Mouse (Mus musculus): ENCODE results near the gene Tspan18.

Gene Tspan18

GRCm38 (mm10) chr2:93262291-93263285 is 71.7 kb downstream of the Tspan18 start:
- no peak for DNase-seq (ENCODE audit: low spot score)

DNA sequence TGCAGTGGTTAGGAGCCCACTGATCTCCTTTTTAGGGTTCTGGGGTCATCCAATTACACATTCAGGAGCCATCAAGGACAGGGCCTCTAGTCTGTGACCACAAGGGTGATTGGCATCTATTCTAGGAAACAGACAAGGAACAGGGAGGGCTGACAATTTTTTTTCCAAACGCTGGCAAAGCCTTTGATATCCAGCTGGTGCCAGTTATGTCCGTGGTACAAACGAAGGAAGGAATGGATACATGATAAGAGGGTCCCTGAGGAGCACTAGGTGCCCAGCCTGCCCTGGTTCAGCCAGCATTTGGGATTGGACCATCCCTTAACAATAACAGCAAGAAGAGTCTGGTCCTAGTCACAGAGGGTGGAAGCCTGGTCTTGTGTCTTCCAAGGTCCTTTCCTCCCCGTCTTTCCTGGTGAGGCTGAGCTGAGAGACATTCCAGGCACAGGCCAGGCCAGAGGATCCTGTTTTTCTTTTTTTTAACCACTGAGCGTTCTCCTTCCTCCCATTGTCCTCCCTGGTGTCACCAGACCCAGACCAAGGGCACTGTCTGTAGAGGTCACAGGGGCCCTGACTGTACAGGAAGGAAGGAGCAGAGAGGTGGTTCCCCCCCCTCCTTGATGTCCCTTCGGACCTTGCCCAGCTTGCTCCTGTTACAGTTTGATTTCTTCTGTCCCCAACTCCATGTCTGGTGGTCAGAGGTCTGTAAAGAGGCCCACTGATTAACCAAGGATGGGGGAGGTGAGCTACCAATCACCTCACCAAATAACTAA is 72.6 kb downstream of the Tspan18 start:
- no peak for DNase-seq (ENCODE audit: low spot score)

DNA sequence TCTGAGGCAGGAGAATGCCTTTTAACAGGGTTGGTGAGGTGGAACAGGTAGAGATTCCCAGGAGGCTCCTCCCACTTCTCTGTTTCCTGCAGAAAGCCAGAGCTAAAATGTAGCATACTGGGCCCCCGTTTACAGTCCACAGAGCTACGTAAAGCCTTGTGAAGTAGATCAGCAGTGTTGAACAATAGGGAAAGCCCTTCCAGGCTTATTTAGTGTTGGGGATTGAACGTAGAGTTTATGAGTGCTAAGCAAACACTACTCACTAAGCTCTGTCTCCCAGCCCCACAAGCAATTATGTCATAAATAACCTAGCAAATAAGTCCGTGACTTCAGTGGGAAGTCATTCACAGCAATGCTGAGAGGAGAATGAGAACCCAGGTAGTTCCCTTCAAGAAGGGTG is 76.7 kb downstream of the Tspan18 start:
- no peak for DNase-seq (ENCODE audit: low spot score)

GRCm38 (mm10) chr2:93256735-93257405 is 77.4 kb downstream of the Tspan18 start:
- DNase-seq (ENCODE audit: low spot score) = no peak

DNA sequence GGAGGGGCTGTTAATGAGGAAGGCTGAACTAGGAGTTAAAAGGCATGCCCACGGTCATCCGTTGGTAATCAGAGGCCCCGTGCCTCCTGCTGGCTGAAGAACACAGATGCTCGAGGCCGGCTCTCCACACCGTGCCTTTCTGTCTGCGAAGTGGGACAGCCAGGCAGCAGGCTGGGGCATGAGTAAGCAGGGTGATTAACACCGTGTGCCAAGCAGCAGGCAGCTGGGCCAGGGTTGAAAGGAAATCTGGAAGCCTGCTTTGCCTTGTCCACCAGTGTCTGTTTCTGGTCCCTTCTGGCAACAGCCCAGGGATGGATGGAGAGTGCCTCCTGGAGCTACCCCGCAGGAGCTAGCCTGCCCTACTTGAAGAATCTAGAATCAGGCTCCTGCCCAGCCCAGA is 81.9 kb downstream of the Tspan18 start:
- no peak for DNase-seq (ENCODE audit: low spot score)

GRCm38 (mm10) chr2:93250611-93251010 is 83.7 kb downstream of the Tspan18 start:
- no peak for DNase-seq (ENCODE audit: low spot score)

- DNase-seq (ENCODE audit: low spot score) = no peak
These were observed 85.2 kb downstream of the Tspan18 start for GRCm38 (mm10) chr2:93249058-93249457.

DNA sequence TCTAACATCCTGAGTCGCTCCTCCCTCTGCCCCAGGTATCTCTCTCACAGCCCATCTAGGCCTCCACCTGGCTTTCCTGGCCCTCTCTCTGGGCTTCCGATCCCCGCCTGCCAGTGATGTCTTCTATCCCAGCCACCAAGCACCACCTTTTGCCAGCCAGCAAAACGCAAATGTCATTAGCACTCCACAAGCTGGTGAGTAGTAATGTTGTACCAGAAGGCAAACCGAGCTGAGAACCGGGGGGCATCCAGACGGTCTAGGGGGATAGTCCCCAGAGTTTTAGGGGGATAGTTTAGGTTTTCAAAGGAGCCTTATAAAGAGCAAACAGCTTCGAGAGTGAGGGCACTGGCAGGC is 90.2 kb downstream of the Tspan18 start:
- DNase-seq (ENCODE audit: low spot score) = no peak

GRCm38 (mm10) chr2:93243439-93244089 is 90.7 kb downstream of the Tspan18 start:
- no peak for DNase-seq (ENCODE audit: low spot score)

DNA sequence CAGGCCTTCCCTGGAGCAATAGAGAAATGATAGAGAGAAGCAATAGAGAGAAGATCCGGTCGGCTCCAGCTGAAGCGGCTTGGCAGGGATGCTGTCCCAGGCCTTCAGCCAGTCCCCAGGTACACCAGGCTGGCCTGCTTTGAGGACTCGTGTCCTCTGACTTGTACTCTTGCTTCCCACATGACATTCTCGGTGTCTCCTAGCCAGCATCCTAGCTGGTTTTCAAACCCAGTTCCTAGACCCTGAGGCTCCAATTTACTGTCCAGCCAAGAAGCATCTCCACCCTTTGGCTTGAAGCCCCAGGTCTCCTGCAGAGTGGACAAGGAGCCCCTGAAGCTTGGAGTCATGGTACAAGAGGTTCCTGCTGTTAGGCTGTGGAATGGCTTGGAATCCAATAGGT is 92.1 kb downstream of the Tspan18 start:
- no peak for DNase-seq (ENCODE audit: low spot score)

DNA sequence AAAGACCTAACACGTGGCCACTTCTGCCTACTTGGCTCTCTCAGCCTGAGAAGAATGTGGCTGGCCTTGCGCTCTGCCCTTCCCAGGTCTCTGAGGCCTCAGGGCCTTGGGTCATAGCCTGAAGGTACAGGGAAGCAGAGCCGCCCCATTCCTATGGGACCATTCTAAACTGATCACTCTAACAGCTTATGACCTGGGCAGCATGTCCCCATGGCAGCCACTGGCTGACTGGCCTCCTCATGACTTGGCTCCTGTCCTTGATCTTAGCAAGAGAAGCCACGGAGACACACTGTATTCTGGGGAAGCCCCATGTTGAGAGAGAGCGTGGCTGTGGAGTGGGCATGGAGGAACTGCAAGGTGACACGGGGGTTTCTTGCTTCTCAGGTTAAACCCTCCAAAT is 95.4 kb downstream of the Tspan18 start:
- DNase-seq (ENCODE audit: low spot score) = no peak

- no peak for DNase-seq (ENCODE audit: low spot score)
These were observed 97.2 kb downstream of the Tspan18 start for GRCm38 (mm10) chr2:93237055-93237454.

DNA sequence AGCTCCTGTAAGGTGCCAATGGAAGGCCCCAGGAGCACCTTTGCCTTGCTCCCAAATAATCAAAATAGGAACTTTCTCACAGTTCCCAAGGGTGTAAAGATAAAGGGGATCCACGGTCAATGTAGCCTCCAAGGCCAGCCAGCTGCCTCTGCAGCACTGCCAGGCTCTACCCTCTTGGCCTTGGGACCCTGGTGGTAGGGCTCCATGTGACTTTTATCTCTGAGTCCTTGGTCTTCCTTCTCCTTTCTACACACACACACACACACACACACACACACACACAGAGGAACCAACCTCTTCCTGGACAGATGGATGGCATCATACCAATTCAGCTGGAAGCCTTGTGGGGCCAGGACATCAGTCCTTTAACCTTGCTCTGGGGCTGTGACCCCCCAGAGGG is 102.2 kb downstream of the Tspan18 start:
- no peak for DNase-seq (ENCODE audit: low spot score)

DNA sequence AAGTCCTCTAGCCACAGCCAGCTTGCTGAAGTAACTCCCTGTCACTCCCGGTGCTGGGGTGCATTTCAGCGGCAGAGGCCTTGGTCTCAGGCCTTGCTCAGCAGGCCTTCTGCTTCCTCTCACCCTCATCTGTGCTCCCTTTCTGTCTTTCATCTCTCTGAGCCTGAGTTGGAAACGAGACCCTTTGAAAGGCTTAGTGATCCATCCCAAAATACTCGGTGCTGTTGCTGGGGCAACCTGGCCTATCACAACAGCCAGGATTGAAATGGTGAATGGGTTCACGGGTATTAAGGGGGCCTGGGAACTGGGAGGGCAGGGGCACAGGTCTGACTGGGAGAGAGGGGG is 105.9 kb downstream of the Tspan18 start:
- no peak for DNase-seq (ENCODE audit: low spot score)

- DNase-seq (ENCODE audit: low spot score) = no peak
These were observed 106.4 kb downstream of the Tspan18 start for GRCm38 (mm10) chr2:93227713-93228479.

DNA sequence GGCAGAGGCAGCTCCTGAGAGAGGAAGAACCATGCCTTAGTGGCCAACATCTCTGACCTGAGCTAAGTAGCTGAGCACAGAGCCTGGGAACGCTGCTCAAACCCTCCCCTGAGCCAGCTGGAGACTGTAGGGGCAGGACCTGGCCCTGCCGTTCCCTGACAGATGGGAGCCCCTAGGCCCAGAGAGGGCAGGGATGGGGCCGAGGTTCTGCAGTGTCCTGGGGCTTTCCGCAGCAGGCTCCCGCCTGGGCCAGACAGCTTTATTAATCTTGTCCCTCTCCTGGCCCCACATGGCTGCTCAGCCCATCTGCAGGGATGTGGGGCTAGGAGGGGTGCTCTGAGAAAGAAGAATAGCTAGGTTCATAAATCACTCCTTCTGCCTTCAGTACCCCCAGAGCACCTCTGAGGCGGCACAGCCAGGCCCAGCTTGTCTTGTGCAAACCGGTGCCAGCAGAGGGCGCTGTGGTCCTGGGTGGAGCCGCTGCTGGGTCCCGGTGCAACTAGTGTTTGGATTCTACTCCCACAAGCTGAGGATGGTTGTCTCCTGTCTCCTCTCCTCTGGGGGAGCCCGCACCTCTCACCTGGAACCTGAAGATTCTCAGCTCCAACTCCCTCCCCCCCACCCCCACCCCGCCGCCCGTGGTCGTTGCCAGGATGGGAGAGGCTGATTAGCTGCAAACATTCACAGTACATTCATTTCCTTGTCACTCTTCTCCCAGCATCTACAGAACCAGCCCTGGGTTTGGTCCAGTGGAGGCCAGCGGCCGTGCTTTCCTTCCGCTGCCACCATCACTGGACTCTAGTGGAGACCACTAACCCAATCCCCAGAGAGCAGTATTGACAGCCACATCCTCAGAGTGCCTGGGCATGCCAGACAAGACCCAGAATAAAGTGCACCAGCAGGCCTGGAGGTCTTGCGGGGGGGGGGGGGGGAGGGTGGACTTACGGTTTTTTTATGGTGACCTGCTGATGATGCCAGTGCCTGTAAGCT is 107.4 kb downstream of the Tspan18 start:
- peak; percentile 76 for DNase-seq (ENCODE audit: low spot score)

DNA sequence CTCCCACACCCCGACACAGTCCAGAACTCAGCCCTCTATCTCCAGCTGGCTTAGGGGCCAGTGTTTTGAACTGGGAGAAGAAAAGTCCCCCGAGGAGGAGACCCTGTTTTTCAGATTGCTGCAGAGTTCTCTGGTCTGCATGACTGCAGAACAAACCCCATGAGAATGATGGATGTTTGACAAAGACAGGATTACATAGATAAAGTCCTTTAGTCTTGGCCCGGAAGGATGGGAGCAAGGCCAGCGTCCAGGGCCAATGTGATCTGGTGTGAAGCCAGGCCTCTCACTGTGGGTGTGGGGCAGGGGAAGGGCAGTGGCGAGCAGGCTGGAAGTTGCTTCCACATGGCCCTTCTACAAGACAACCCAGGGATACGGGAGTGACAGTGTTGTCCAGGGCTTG is 110.8 kb downstream of the Tspan18 start:
- DNase-seq (ENCODE audit: low spot score) = no peak

DNA sequence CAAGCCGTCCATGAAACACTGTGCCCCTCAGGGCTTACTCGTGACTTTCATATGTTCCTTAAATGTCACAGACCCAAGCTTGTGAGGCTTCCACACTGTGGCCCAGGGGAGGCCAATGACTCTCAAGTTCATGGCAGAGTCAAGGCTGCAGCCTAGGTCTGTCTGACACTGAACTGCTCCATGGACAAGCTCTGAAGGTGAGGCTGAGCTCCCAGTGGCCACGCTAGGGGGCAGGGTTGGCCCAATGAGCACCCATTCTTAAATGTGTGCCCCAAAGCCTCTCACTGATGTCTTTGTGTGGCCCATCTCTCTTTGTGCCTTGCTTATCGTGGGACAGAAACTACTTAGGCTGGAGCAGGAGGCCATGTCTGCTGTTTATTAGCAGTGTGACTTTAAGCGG is 113.9 kb downstream of the Tspan18 start:
- no peak for DNase-seq (ENCODE audit: low spot score)

- no peak for DNase-seq (ENCODE audit: low spot score)
These were observed 114.7 kb downstream of the Tspan18 start for GRCm38 (mm10) chr2:93219576-93219975.

GRCm38 (mm10) chr2:93218353-93218990 is 115.8 kb downstream of the Tspan18 start:
- no peak for DNase-seq (ENCODE audit: low spot score)

All from urinary bladder, postnatal 10 days (tissue).